ENCODE assay signal across 16 mouse cellular contexts in genomic region chr10:79897316-79898245, GRCm38 (mm10). TPM values are rescaled to one million over a fixed set of nuclear protein-coding genes. Genes with fewer than 3 reads are reported as not detected.
DNase-seq lines count a peak whose midpoint lies in the region; ATAC-seq and TF ChIP-seq lines count a peak whose summit lies in the region.
"Had no signal": no experiment of that assay in that cellular context is flagged by ENCODE, and none has a peak within 500 bp of the region (broad histone marks: within the 10 kb centered on the region; RNA-seq: fewer than 3 reads in every experiment).

No protein-coding gene starts in this region.

- DNase-seq in embryo, embryonic 10.5 days (ENCODE audit: low spot score): peak; percentile 45
- DNase-seq in embryo, embryonic 9.5 days (ENCODE audit: extremely low spot score): no peak
- DNase-seq in liver, embryonic 14.5 days (ENCODE audit: low read depth in 3 of 3, low spot score in 3 of 3): no peak
- no peak for DNase-seq in heart, embryonic 10.5 days (ENCODE audit: low spot score)
- DNase-seq in retina, postnatal 1 day: no peak
- DNase-seq in layer of hippocampus, adult 8-10 months (ENCODE audit: low spot score in 2 of 2): no peak
- DNase-seq: cerebellum, adult 18-20 months; lung, embryonic 14.5 days; right cerebral cortex, postnatal 14 days had no signal

- no peak overlapping the region for H3K4me3 ChIP-seq in intestine, embryonic 16.5 days (ENCODE audit: low read length)
- 0 out of 4 replicates have a peak overlapping the region, but pooled peaks of 1 of the 2 experiments have one; percentile 9 for H3K4me3 ChIP-seq in liver, embryonic 14.5 days (ENCODE audit: insufficient read depth in 1 of 2, low read depth in 2 of 2, low read length in 2 of 2)
- no peak overlapping the region; the same call in 1 of the 2 replicates for H3K4me3 ChIP-seq in heart, embryonic 10.5 days
- H3K4me3 ChIP-seq: hindbrain, embryonic 15.5 days; neural tube, embryonic 12.5 days had no signal

- no peak for TF ChIP-seq CTCF in liver, embryonic 14.5 days (IDR thresholded peaks at IDR 0.05; ENCODE audit: low read depth)

- H3K9me3 ChIP-seq in intestine, embryonic 16.5 days (ENCODE audit: control insufficient read depth, low read length): no peaks in the 10 kb centered on the region
- H3K9me3 ChIP-seq in liver, embryonic 14.5 days (ENCODE audit: control insufficient read depth, low read length): no peaks in the 10 kb centered on the region
- H3K9me3 ChIP-seq in heart, embryonic 10.5 days: no peaks in the 10 kb centered on the region
- H3K9me3 ChIP-seq: hindbrain, embryonic 15.5 days; neural tube, embryonic 12.5 days had no signal

- peaks cover 12% of the 10 kb centered on the region for H3K4me1 ChIP-seq in intestine, embryonic 16.5 days (ENCODE audit: control insufficient read depth, insufficient read depth, low read length)
- H3K4me1 ChIP-seq in liver, embryonic 14.5 days (replicated peaks; ENCODE audit: control insufficient read depth in 2 of 2, insufficient read depth in 2 of 2, low read length in 1 of 2): no peaks in the 10 kb centered on the region
- H3K4me1 ChIP-seq in heart, embryonic 10.5 days: peaks cover 21% of the 10 kb centered on the region

- H3K9ac ChIP-seq in intestine, embryonic 16.5 days (ENCODE audit: low read depth, low read length): 0 out of 2 replicates have a peak overlapping the region, but pooled peaks have one; percentile 38
- no peak overlapping the region for H3K9ac ChIP-seq in liver, embryonic 14.5 days (replicated peaks)
- H3K9ac ChIP-seq: hindbrain, embryonic 15.5 days; lung, embryonic 14.5 days; neural tube, embryonic 12.5 days had no signal

- H3K27me3 ChIP-seq in intestine, embryonic 16.5 days (replicated peaks; ENCODE audit: control insufficient read depth, insufficient read depth, low read length): no peaks in the 10 kb centered on the region
- H3K27me3 ChIP-seq in liver, embryonic 14.5 days (ENCODE audit: control insufficient read depth, insufficient read depth, low read length): no peaks in the 10 kb centered on the region
- H3K27me3 ChIP-seq in heart, embryonic 10.5 days (ENCODE audit: insufficient read depth, poor library complexity, severe bottlenecking): peaks cover 12% of the 10 kb centered on the region; the same call in 1 of the 2 replicates
- H3K27me3 ChIP-seq: Patski had no signal

- peak; percentile 74 for ATAC-seq in CD4-positive, CD25-positive, alpha-beta regulatory T cell, adult 4 months
- peak; percentile 60 for ATAC-seq in intestine, embryonic 16.5 days
- peak; percentile 64 for ATAC-seq in liver, embryonic 14.5 days (ENCODE audit: insufficient read depth)
- ATAC-seq: Patski had no signal

- TF ChIP-seq EP300 in liver, embryonic 14.5 days (IDR thresholded peaks at IDR 0.05; ENCODE audit: low read depth): no peak

- peaks cover 16% of the 10 kb centered on the region for H3K36me3 ChIP-seq in intestine, embryonic 16.5 days (ENCODE audit: control insufficient read depth, insufficient read depth, low read length)
- H3K36me3 ChIP-seq in liver, embryonic 14.5 days (replicated peaks; ENCODE audit: control insufficient read depth, insufficient read depth, low read depth): no peaks in the 10 kb centered on the region
- peaks cover 73% of the 10 kb centered on the region for H3K36me3 ChIP-seq in heart, embryonic 10.5 days

- 45% methylated on average over 20 of the region's 20 CpGs for WGBS in intestine, embryonic 16.5 days
- 54% methylated on average over 20 of the region's 20 CpGs for WGBS in liver, embryonic 14.5 days (ENCODE audit: insufficient replicate concordance)
- WGBS in heart, embryonic 10.5 days: 44% methylated on average over 20 of the region's 20 CpGs

- H3K27ac ChIP-seq in intestine, embryonic 16.5 days (ENCODE audit: low read length): no peak overlapping the region
- no peak overlapping the region; the same call in 1 of the 2 replicates for H3K27ac ChIP-seq in liver, embryonic 14.5 days
- H3K27ac ChIP-seq in heart, embryonic 10.5 days: no peak overlapping the region
- H3K27ac ChIP-seq: hindbrain, embryonic 15.5 days; neural tube, embryonic 12.5 days had no signal

- H3K4me2 ChIP-seq in intestine, embryonic 16.5 days (ENCODE audit: low read depth, low read length): no peak overlapping the region
- peak overlapping the region; percentile 28 for H3K4me2 ChIP-seq in liver, embryonic 14.5 days (ENCODE audit: low read depth)
- H3K4me2 ChIP-seq: hindbrain, embryonic 15.5 days; lung, embryonic 14.5 days; neural tube, embryonic 12.5 days had no signal

RNA-seq across cellular contexts. Expression of gene Cfd, which starts 6.9 kb away (rescaled TPM):
- not detected for polyA plus RNA-seq in CD4-positive, CD25-positive, alpha-beta regulatory T cell, adult 4 months (2017; shearing (Covaris generic))
- polyA plus RNA-seq in intestine, embryonic 16.5 days (2015; fragmentation: Nextera tagmentation; extraction: Ambion mirVana): not detected in 2 replicates
- polyA plus RNA-seq in liver, embryonic 14.5 days (2012; rRNA removed): 0.14 and 0.29 TPM in 2 replicates
- polyA plus RNA-seq in liver, embryonic 14.5 days (2014; fragmentation: Nextera tagmentation; extraction: Ambion mirVana): not detected in 2 replicates
- not detected in 2 replicates for polyA plus RNA-seq in heart, embryonic 10.5 days (2016; fragmentation: Nextera tagmentation; extraction: Ambion mirVana)
- total RNA-seq in layer of hippocampus, adult 8-10 months (2022): under 1 TPM in 1 of 4 experiments, not detected in 3; 0.39 TPM
- total RNA-seq: left cerebral cortex, adult 18-20 months had no signal
- polyA plus RNA-seq: hindbrain, embryonic 15.5 days; lung, embryonic 14.5 days; neural tube, embryonic 12.5 days; Patski had no signal

RNA-seq across cellular contexts. Expression of gene Med16, which starts 11.1 kb away (rescaled TPM):
- 1 to 10 TPM; 5.0 to 7.7 TPM for polyA plus RNA-seq in CD4-positive, CD25-positive, alpha-beta regulatory T cell, adult 4 months (2017; shearing (Covaris generic))
- polyA plus RNA-seq in intestine, embryonic 16.5 days (2015; fragmentation: Nextera tagmentation; extraction: Ambion mirVana): 34.1 and 37.2 TPM in 2 replicates
- 13.3 and 14.3 TPM in 2 replicates for polyA plus RNA-seq in liver, embryonic 14.5 days (2012; rRNA removed)
- 10.0 and 12.0 TPM in 2 replicates for polyA plus RNA-seq in liver, embryonic 14.5 days (2014; fragmentation: Nextera tagmentation; extraction: Ambion mirVana)
- polyA plus RNA-seq in heart, embryonic 10.5 days (2016; fragmentation: Nextera tagmentation; extraction: Ambion mirVana): 51.9 and 54.4 TPM in 2 replicates
- 10 to 100 TPM; 50.4 to 61.2 (median 57.1) TPM for total RNA-seq in layer of hippocampus, adult 8-10 months (2022)

RNA-seq across cellular contexts. Expression of gene Elane, which starts 11.5 kb away (rescaled TPM):
- not detected for polyA plus RNA-seq in CD4-positive, CD25-positive, alpha-beta regulatory T cell, adult 4 months (2017; shearing (Covaris generic))
- 0.42 and 2.4 TPM in 2 replicates for polyA plus RNA-seq in intestine, embryonic 16.5 days (2015; fragmentation: Nextera tagmentation; extraction: Ambion mirVana)
- 52.2 and 61.9 TPM in 2 replicates for polyA plus RNA-seq in liver, embryonic 14.5 days (2012; rRNA removed)
- polyA plus RNA-seq in liver, embryonic 14.5 days (2014; fragmentation: Nextera tagmentation; extraction: Ambion mirVana): 116 and 151 TPM in 2 replicates
- 0.14 and 0.15 TPM in 2 replicates for polyA plus RNA-seq in heart, embryonic 10.5 days (2016; fragmentation: Nextera tagmentation; extraction: Ambion mirVana)
- total RNA-seq in layer of hippocampus, adult 8-10 months (2022): not detected
- total RNA-seq: left cerebral cortex, adult 18-20 months had no signal
- polyA plus RNA-seq: hindbrain, embryonic 15.5 days; Patski had no signal

RNA-seq across cellular contexts. Expression of gene Gm26602, which starts 13.1 kb away (rescaled TPM):
- not detected for polyA plus RNA-seq in CD4-positive, CD25-positive, alpha-beta regulatory T cell, adult 4 months (2017; shearing (Covaris generic))
- 2.1 and 7.8 TPM in 2 replicates for polyA plus RNA-seq in intestine, embryonic 16.5 days (2015; fragmentation: Nextera tagmentation; extraction: Ambion mirVana)
- polyA plus RNA-seq in liver, embryonic 14.5 days (2012; rRNA removed): not detected in 2 replicates
- polyA plus RNA-seq in liver, embryonic 14.5 days (2014; fragmentation: Nextera tagmentation; extraction: Ambion mirVana): not detected in 2 replicates
- polyA plus RNA-seq in heart, embryonic 10.5 days (2016; fragmentation: Nextera tagmentation; extraction: Ambion mirVana): 1.4 and 4.0 TPM in 2 replicates
- not detected for total RNA-seq in layer of hippocampus, adult 8-10 months (2022)
- total RNA-seq: heart, adult 8-10 months; left cerebral cortex, adult 18-20 months had no signal
- polyA plus RNA-seq: Patski had no signal

RNA-seq across cellular contexts. Expression of gene Kiss1r, which starts 19.2 kb away (rescaled TPM):
- polyA plus RNA-seq in CD4-positive, CD25-positive, alpha-beta regulatory T cell, adult 4 months (2017; shearing (Covaris generic)): under 1 TPM in 1 of 2 experiments, not detected in 1; 0.09 TPM
- 0.68 and 0.69 TPM in 2 replicates for polyA plus RNA-seq in intestine, embryonic 16.5 days (2015; fragmentation: Nextera tagmentation; extraction: Ambion mirVana)
- 0.17 and 0.30 TPM in 2 replicates for polyA plus RNA-seq in liver, embryonic 14.5 days (2012; rRNA removed)
- polyA plus RNA-seq in liver, embryonic 14.5 days (2014; fragmentation: Nextera tagmentation; extraction: Ambion mirVana): 0.11 TPM in 1 of 2 replicates, not detected in the other
- 0.31 and 0.33 TPM in 2 replicates for polyA plus RNA-seq in heart, embryonic 10.5 days (2016; fragmentation: Nextera tagmentation; extraction: Ambion mirVana)
- 1 to 10 TPM; 6.3 to 8.3 (median 7.6) TPM for total RNA-seq in layer of hippocampus, adult 8-10 months (2022)

Comparison
In these comparisons a context has a peak if more than half of its experiments do, and no peak if none do; other contexts are left out.
1. RNA of gene Elane, which starts 11.5 kb away (polyA plus RNA-seq): 52.2 to 151 TPM in liver, embryonic 14.5 days; 0.42 to 2.4 TPM in intestine, embryonic 16.5 days, 0.14 to 0.15 TPM in heart, embryonic 10.5 days and not detected in CD4-positive, CD25-positive, alpha-beta regulatory T cell, adult 4 months; every median in the first group is over 10 times any median in the second.
2. Peak in every context shown above with its lines, with median percentiles within 50 percentile points of each other: ATAC-seq.